Mouse (Mus musculus): Measurements from ENCODE around the gene Tagap.

DNA sequence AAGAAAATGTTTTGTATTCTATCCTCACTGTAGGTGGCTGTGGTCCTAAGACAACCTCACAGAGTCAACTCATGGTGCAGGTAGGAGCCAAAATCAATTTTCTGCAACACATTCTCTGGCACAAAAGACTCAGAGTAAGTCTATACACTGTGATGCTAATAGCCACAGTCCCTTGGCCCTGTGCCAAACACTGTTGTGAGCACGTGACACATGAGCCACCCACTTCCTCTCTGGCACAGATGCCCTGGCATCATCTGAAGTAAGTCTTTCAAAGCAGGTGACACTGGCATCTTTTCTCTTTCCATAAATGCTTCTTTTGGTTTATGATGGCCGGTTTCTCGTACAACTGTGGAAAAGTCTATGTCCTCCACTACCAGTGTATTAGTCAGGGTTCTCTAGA is 23.4 kb upstream of the Tagap start:
- TF ChIP-seq CHD2 (IDR thresholded peaks at IDR 0.05; ENCODE audit: low read depth, low read length) (no peak), ZNF384 (IDR thresholded peaks at IDR 0.05; ENCODE audit: low read depth, low read length) (no peak)

All from ES-E14 (cell line).